9 mouse cellular contexts compared by ENCODE assay signal in genomic region chr3:59077278-59077677, GRCm38 (mm10). TPM values are rescaled to one million over a fixed set of nuclear protein-coding genes. Genes with fewer than 3 reads are reported as not detected.
A peak's percentile ranks its signal among the peaks of the same experiment; 100 is the strongest.
DNase-seq lines count a peak whose midpoint lies in the region; ATAC-seq and TF ChIP-seq lines count a peak whose summit lies in the region.
"Had no signal": no experiment of that assay in that cellular context is flagged by ENCODE, and none has a peak within 500 bp of the region (broad histone marks: within the 10 kb centered on the region; RNA-seq: fewer than 3 reads in every experiment).

No protein-coding gene starts in this region.

- no peak overlapping the region for H3K9ac ChIP-seq in midbrain, postnatal 0 days (replicated peaks; ENCODE audit: low read length, poor library complexity, severe bottlenecking)
- no peak overlapping the region for H3K9ac ChIP-seq in midbrain, embryonic 16.5 days (ENCODE audit: low read depth, low read length)
- H3K9ac ChIP-seq: neural tube, embryonic 12.5 days had no signal

- WGBS in midbrain, postnatal 0 days, result 62% methylated on average over 4 of the region's 4 CpGs
- WGBS in midbrain, embryonic 16.5 days, result 58% methylated on average over 4 of the region's 4 CpGs
- WGBS in limb, embryonic 10.5 days, result 67% methylated on average over 4 of the region's 4 CpGs

- no peaks in the 10 kb centered on the region for H3K36me3 ChIP-seq in midbrain, postnatal 0 days (ENCODE audit: insufficient read depth, low read length)
- no peaks in the 10 kb centered on the region for H3K36me3 ChIP-seq in midbrain, embryonic 16.5 days (ENCODE audit: control insufficient read depth, insufficient read depth, low read length)
- H3K36me3 ChIP-seq in splenic B cell, adult 2 months (ENCODE audit: control insufficient read depth, insufficient read depth, low read length, poor library complexity, severe bottlenecking), result no peaks in the 10 kb centered on the region
- H3K36me3 ChIP-seq in limb, embryonic 10.5 days, result no peaks in the 10 kb centered on the region
- H3K36me3 ChIP-seq: neural tube, embryonic 12.5 days had no signal

- H3K9me3 ChIP-seq in midbrain, postnatal 0 days (ENCODE audit: low read length), result no peaks in the 10 kb centered on the region
- H3K9me3 ChIP-seq in midbrain, embryonic 16.5 days (replicated peaks; ENCODE audit: control insufficient read depth, low read length, poor library complexity, severe bottlenecking), result no peaks in the 10 kb centered on the region
- H3K9me3 ChIP-seq in limb, embryonic 10.5 days (replicated peaks), result no peaks in the 10 kb centered on the region
- H3K9me3 ChIP-seq: neural tube, embryonic 12.5 days had no signal

- H3K27ac ChIP-seq in midbrain, postnatal 0 days (ENCODE audit: low read depth, low read length), result no peak overlapping the region
- H3K27ac ChIP-seq in midbrain, embryonic 16.5 days (ENCODE audit: low read length), result no peak overlapping the region
- no peak overlapping the region for H3K27ac ChIP-seq in limb, embryonic 10.5 days
- H3K27ac ChIP-seq: neural tube, embryonic 12.5 days had no signal

- H3K27me3 ChIP-seq in midbrain, postnatal 0 days (ENCODE audit: insufficient read depth, low read length), result no peaks in the 10 kb centered on the region
- no peaks in the 10 kb centered on the region for H3K27me3 ChIP-seq in midbrain, embryonic 16.5 days (ENCODE audit: control insufficient read depth, insufficient read depth, low read depth, low read length)
- H3K27me3 ChIP-seq in splenic B cell, adult 2 months (ENCODE audit: control insufficient read depth, insufficient read depth, low read length, poor library complexity, severe bottlenecking), result no peaks in the 10 kb centered on the region
- H3K27me3 ChIP-seq in limb, embryonic 10.5 days (ENCODE audit: low read depth, poor library complexity, severe bottlenecking), result no peaks in the 10 kb centered on the region
- H3K27me3 ChIP-seq: neural tube, embryonic 12.5 days had no signal

- no peak overlapping the region for H3K4me2 ChIP-seq in midbrain, postnatal 0 days (ENCODE audit: low read depth, low read length, poor library complexity, severe bottlenecking)
- no peak overlapping the region for H3K4me2 ChIP-seq in midbrain, embryonic 16.5 days (ENCODE audit: low read length)
- H3K4me2 ChIP-seq: neural tube, embryonic 12.5 days had no signal

- peak; percentile 16 for DNase-seq in heart, postnatal 4 days
- DNase-seq in heart, postnatal 36 days, result no peak
- DNase-seq in midbrain, postnatal 0 days (ENCODE audit: low spot score), result peak; percentile 32
- peak; percentile 37 for DNase-seq in adipocyte (ENCODE audit: low spot score)
- DNase-seq in splenic B cell, adult 2 months (ENCODE audit: low read depth, low spot score), result peak; percentile 64
- DNase-seq in limb, embryonic 10.5 days (ENCODE audit: low spot score), result no peak
- DNase-seq: layer of hippocampus, postnatal 36 days had no signal

- H3K4me3 ChIP-seq in midbrain, postnatal 0 days (ENCODE audit: low read depth, low read length), result no peak overlapping the region
- no peak overlapping the region for H3K4me3 ChIP-seq in midbrain, embryonic 16.5 days (ENCODE audit: low read depth, low read length)
- H3K4me3 ChIP-seq in limb, embryonic 10.5 days, result no peak overlapping the region
- H3K4me3 ChIP-seq: neural tube, embryonic 12.5 days had no signal

- intact Hi-C loops in heart, postnatal 36 days (cut with DNase I), result no loop called here

- ATAC-seq in midbrain, postnatal 0 days (ENCODE audit: low FRiP score), result no peak
- no peak for ATAC-seq in midbrain, embryonic 16.5 days

- peak; percentile 74 for TF ChIP-seq CTCF in midbrain, postnatal 0 days (IDR thresholded peaks at IDR 0.05)

- no peaks in the 10 kb centered on the region for H3K4me1 ChIP-seq in midbrain, postnatal 0 days (ENCODE audit: insufficient read depth, low read length)
- H3K4me1 ChIP-seq in midbrain, embryonic 16.5 days (ENCODE audit: control insufficient read depth, insufficient read depth, low read length), result no peaks in the 10 kb centered on the region
- peaks cover 15% of the 10 kb centered on the region for H3K4me1 ChIP-seq in limb, embryonic 10.5 days

RNA-seq across cellular contexts. Expression of gene Gpr171, which starts 24.3 kb away (rescaled TPM):
- not detected for total RNA-seq in heart, postnatal 4 days (2021)
- total RNA-seq in heart, postnatal 36 days (2021), result under 1 TPM in 1 of 2 experiments, not detected in 1; 0.11 TPM
- not detected in 2 replicates for total RNA-seq in midbrain, postnatal 0 days (2014; rRNA removed)
- 0.43 and 0.74 TPM in 2 replicates for polyA plus RNA-seq in midbrain, postnatal 0 days (2015; fragmentation: Nextera tagmentation; extraction: Ambion mirVana)
- 1.2 and 1.5 TPM in 2 replicates for polyA plus RNA-seq in midbrain, embryonic 16.5 days (2015; fragmentation: Nextera tagmentation; extraction: Ambion mirVana)
- 0.38 and 0.53 TPM in 2 replicates for polyA plus RNA-seq in limb, embryonic 10.5 days (2016; fragmentation: Nextera tagmentation; extraction: Ambion mirVana)
- total RNA-seq: layer of hippocampus, postnatal 36 days had no signal

Comparison
In these comparisons a context has a peak if more than half of its experiments do, and no peak if none do; other contexts are left out.
1. DNase-seq: peak in heart, postnatal 4 days (single experiment), midbrain, postnatal 0 days (single experiment), adipocyte (single experiment) and splenic B cell, adult 2 months (single experiment); none in heart, postnatal 36 days (0 of 2) and limb, embryonic 10.5 days (single experiment).